Mouse (Mus musculus): Measurements from ENCODE around the gene Ntm. TPM values are rescaled to one million over a fixed set of nuclear protein-coding genes. Genes with fewer than 3 reads are reported as not detected.

Ntm gene
- polyA plus RNA-seq, 1 experiment, result 5.4 TPM

DNA sequence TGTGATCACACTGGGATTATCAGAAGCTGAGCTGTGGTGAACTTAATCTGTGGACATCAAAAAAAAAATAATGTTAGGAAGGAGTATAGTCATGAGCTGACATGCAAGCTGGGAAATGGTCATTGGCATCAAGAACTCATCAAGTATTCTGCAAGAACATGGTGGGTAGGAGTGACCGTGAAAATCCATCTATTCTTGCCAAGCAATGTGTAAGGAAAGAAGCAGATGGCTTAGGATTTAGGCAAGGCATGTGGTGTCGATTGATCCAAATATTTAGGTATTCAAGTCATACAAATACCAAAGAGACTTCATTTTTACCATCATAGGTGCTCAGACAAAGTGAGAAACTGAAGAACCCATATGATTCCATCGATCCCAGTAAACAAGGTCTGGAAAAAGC, 946.1 kb downstream of the Ntm start:
- no peaks in the 10 kb centered on the region for H3K36me3 ChIP-seq (ENCODE audit: control insufficient read depth, insufficient read depth, low read length)
- TF ChIP-seq CTCF (IDR thresholded peaks at IDR 0.05; ENCODE audit: control insufficient read depth, insufficient read depth, insufficient replicate concordance, low read depth, low read length) (no peak), POLR2A (IDR thresholded peaks at IDR 0.05; ENCODE audit: control insufficient read depth, low read depth, low read length) (no peak)

DNA sequence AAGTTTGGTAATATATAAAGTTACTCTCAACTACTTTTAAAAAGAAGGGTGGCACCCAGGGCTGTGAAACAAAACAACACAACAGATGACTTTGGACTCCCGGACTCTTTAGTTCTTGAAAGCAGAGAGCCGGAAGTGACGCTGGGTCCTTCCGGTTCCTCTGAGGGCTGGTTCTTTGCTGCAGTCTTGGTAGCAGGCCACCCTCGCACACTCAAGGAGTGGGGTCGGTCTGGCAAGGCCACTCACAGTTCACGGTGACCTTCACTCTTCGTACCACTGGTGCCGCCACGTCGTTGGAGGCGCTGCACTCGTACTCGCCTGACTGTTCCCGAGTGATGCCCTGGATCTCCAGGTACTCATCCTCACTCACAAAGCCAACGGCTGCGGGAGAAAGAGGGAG, 949.1 kb downstream of the Ntm start:
- peak overlapping the region; percentile 93 for H3K4me3 ChIP-seq (ENCODE audit: control insufficient read depth, low read depth, low read length)
- peak overlapping the region; percentile 82 for H3K27ac ChIP-seq (ENCODE audit: control insufficient read depth, insufficient read depth, low read depth, low read length)
- H3K4me1 ChIP-seq (ENCODE audit: control insufficient read depth, insufficient read depth, low read length), result peaks cover 6% of the 10 kb centered on the region
- H3K36me3 ChIP-seq (ENCODE audit: control insufficient read depth, insufficient read depth, low read length), result no peaks in the 10 kb centered on the region
- no peaks in the 10 kb centered on the region for H3K27me3 ChIP-seq (ENCODE audit: control insufficient read depth, insufficient read depth, low read length)
- TF ChIP-seq POLR2A (IDR thresholded peaks at IDR 0.05; ENCODE audit: control insufficient read depth, low read depth, low read length), result peak; percentile 72; the same call in 1 of the 2 replicates
- no peak for TF ChIP-seq CTCF (IDR thresholded peaks at IDR 0.05; ENCODE audit: control insufficient read depth, insufficient read depth, insufficient replicate concordance, low read depth, low read length)

More for the DNA sequence above, 946.1 kb downstream of the Ntm start:
- Histone ChIP-seq H3K27me3 (ENCODE audit: control insufficient read depth, insufficient read depth, low read length) (no peaks in the 10 kb centered on the region), H3K27ac (ENCODE audit: control insufficient read depth, insufficient read depth, low read depth, low read length) (no peak overlapping the region), H3K4me1 (ENCODE audit: control insufficient read depth, insufficient read depth, low read length) (peaks cover 6% of the 10 kb centered on the region), H3K4me3 (ENCODE audit: control insufficient read depth, low read depth, low read length) (no peak overlapping the region)

DNA sequence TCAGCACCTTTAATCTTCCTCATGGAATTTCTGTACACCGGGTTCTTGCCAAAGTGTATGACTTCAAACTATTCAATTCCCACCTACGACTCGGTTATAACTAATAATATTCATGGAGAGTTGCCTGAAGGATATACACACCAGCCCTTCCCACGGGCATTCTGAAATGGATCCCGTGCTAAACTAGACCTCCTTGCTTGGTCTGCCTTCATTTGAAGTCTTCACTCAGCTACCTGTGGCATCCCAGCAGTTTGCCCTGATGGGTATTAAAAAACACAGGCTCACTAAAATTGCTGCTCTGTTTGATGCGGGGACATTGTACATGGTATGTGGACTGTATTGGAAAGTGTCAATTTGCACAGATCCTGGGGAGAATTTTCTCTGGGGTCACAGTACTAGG, 950.4 kb downstream of the Ntm start:
- H3K4me1 ChIP-seq (ENCODE audit: control insufficient read depth, insufficient read depth, low read length), result peaks cover 6% of the 10 kb centered on the region
- no peak for TF ChIP-seq POLR2A (IDR thresholded peaks at IDR 0.05; ENCODE audit: control insufficient read depth, low read depth, low read length)
- no peak for TF ChIP-seq CTCF (IDR thresholded peaks at IDR 0.05; ENCODE audit: control insufficient read depth, insufficient read depth, insufficient replicate concordance, low read depth, low read length)
- no peak overlapping the region for H3K27ac ChIP-seq (ENCODE audit: control insufficient read depth, insufficient read depth, low read depth, low read length)
- no peaks in the 10 kb centered on the region for H3K36me3 ChIP-seq (ENCODE audit: control insufficient read depth, insufficient read depth, low read length)
- H3K27me3 ChIP-seq (ENCODE audit: control insufficient read depth, insufficient read depth, low read length), result no peaks in the 10 kb centered on the region
- no peak overlapping the region for H3K4me3 ChIP-seq (ENCODE audit: control insufficient read depth, low read depth, low read length)

DNA sequence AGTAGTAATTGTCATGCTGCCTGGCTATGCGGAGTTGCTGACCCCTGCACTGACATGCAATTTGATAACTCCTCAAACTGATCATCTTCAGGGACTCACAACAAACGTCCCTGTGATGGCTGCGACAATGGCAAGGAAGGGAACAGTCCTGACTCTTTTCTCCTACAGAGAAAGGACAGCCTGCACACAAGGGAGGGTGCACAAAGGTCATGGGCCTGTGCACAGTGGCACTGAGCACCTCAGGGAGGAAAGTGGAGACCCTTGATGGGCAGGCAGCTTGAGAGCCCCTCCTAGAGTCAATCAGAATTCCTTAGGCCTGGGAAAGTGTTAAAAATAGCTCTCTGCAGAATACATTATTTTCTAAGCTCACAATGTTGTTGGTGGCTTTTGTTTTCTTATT, 951.5 kb downstream of the Ntm start:
- H3K27me3 ChIP-seq (ENCODE audit: control insufficient read depth, insufficient read depth, low read length), result no peaks in the 10 kb centered on the region
- H3K36me3 ChIP-seq (ENCODE audit: control insufficient read depth, insufficient read depth, low read length), result no peaks in the 10 kb centered on the region
- no peak for TF ChIP-seq POLR2A (IDR thresholded peaks at IDR 0.05; ENCODE audit: control insufficient read depth, low read depth, low read length)
- no peak for TF ChIP-seq CTCF (IDR thresholded peaks at IDR 0.05; ENCODE audit: control insufficient read depth, insufficient read depth, insufficient replicate concordance, low read depth, low read length)
- peaks cover 6% of the 10 kb centered on the region for H3K4me1 ChIP-seq (ENCODE audit: control insufficient read depth, insufficient read depth, low read length)
- H3K4me3 ChIP-seq (ENCODE audit: control insufficient read depth, low read depth, low read length), result no peak overlapping the region
- no peak overlapping the region for H3K27ac ChIP-seq (ENCODE audit: control insufficient read depth, insufficient read depth, low read depth, low read length)

DNA sequence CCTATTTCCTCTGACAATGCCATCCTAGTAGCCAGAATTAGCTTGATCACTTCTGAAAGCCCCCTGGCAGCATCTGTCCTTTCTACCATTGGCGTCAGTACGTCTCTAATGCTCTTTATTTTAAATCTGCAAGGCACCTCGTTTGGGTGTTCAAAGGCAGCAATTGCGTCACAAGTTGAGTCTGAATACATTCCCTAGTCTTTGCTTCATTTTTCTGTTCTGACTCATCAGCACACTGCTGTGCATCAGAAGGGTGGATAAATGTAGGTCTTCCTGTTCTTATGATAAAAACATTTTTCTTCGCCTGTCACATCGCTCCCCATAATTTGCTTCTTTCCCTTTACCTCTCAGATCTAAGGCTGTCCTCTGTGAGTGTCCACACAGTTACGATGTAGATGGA, 958.4 kb downstream of the Ntm start:
- no peak overlapping the region for H3K27ac ChIP-seq (ENCODE audit: control insufficient read depth, insufficient read depth, low read depth, low read length)
- H3K36me3 ChIP-seq (ENCODE audit: control insufficient read depth, insufficient read depth, low read length), result no peaks in the 10 kb centered on the region
- TF ChIP-seq CTCF (IDR thresholded peaks at IDR 0.05; ENCODE audit: control insufficient read depth, insufficient read depth, insufficient replicate concordance, low read depth, low read length) (no peak), POLR2A (IDR thresholded peaks at IDR 0.05; ENCODE audit: control insufficient read depth, low read depth, low read length) (no peak)
- H3K4me3 ChIP-seq (ENCODE audit: control insufficient read depth, low read depth, low read length), result no peak overlapping the region
- H3K4me1 ChIP-seq (ENCODE audit: control insufficient read depth, insufficient read depth, low read length), result no peaks in the 10 kb centered on the region
- no peaks in the 10 kb centered on the region for H3K27me3 ChIP-seq (ENCODE audit: control insufficient read depth, insufficient read depth, low read length)

DNA sequence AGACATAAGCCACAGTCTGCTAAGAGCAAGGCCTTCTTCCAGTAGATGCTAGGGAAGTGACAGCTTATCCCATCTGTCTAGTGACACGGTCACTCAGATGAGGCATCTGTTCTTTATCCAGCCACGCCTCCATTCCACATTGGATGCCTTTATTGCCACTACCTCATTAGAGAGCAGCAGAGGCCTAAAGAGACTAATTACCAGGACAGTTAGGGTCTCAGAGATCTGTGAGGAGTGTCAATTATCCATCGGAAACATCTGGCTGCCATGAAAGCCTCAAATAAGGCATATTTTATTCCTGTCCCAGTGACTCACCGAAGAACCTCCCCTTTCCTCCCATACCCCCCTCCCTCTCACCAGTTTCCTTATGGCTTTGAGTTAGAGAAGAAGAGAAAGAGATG, 963.0 kb downstream of the Ntm start:
- Histone ChIP-seq H3K36me3 (ENCODE audit: control insufficient read depth, insufficient read depth, low read length) (no peaks in the 10 kb centered on the region), H3K4me1 (ENCODE audit: control insufficient read depth, insufficient read depth, low read length) (no peaks in the 10 kb centered on the region), H3K27me3 (ENCODE audit: control insufficient read depth, insufficient read depth, low read length) (no peaks in the 10 kb centered on the region), H3K4me3 (ENCODE audit: control insufficient read depth, low read depth, low read length) (no peak overlapping the region), H3K27ac (ENCODE audit: control insufficient read depth, insufficient read depth, low read depth, low read length) (no peak overlapping the region)
- TF ChIP-seq POLR2A (IDR thresholded peaks at IDR 0.05; ENCODE audit: control insufficient read depth, low read depth, low read length) (no peak), CTCF (IDR thresholded peaks at IDR 0.05; ENCODE audit: control insufficient read depth, insufficient read depth, insufficient replicate concordance, low read depth, low read length) (no peak)

DNA sequence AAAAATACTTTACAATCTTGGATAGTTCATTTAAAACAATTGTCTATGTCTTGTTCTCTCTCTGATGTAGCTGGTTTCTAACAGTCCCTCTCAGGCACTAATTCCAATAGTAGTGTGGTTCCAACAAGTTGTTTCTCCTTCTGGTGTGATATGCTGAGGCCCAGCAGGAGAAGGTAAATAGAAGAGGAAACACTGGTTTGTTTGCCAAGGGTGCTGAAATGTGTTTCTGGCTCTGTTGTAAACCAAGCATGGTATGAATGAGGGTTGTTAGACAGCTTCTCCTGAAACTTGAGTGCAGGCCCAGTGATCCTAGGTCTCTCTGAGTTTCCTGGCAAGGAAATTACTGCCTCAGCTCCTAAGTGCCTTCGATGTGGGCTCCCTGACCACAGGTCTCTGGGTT, 985.7 kb downstream of the Ntm start:
- no peak for TF ChIP-seq CTCF (IDR thresholded peaks at IDR 0.05; ENCODE audit: control insufficient read depth, insufficient read depth, insufficient replicate concordance, low read depth, low read length)
- no peak for TF ChIP-seq POLR2A (IDR thresholded peaks at IDR 0.05; ENCODE audit: control insufficient read depth, low read depth, low read length)
- Histone ChIP-seq H3K4me3 (ENCODE audit: control insufficient read depth, low read depth, low read length) (no peak overlapping the region), H3K27ac (ENCODE audit: control insufficient read depth, insufficient read depth, low read depth, low read length) (no peak overlapping the region), H3K36me3 (ENCODE audit: control insufficient read depth, insufficient read depth, low read length) (no peaks in the 10 kb centered on the region), H3K4me1 (ENCODE audit: control insufficient read depth, insufficient read depth, low read length) (no peaks in the 10 kb centered on the region), H3K27me3 (ENCODE audit: control insufficient read depth, insufficient read depth, low read length) (no peaks in the 10 kb centered on the region)

DNA sequence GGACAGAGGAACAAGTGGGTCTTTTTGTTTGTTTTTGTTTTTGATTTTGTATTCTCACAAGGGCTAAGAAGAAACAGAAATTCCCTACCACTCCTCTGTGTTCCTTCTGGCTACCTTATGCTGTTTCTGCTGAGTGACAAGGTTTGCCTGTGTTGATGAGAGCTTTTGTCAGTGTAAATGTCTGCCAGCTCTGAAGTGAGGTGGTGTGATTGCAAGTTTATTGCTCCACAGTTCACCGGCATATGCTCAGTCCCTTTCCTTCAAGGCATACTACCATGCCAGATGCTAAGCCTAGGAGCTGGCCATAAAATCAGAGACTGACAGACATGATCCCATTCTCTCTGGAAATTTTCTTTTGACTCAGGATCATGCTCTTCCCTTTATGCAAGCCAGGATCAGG, 993.5 kb downstream of the Ntm start:
- Histone ChIP-seq H3K27me3 (ENCODE audit: control insufficient read depth, insufficient read depth, low read length) (no peaks in the 10 kb centered on the region), H3K4me3 (ENCODE audit: control insufficient read depth, low read depth, low read length) (no peak overlapping the region), H3K4me1 (ENCODE audit: control insufficient read depth, insufficient read depth, low read length) (no peaks in the 10 kb centered on the region), H3K36me3 (ENCODE audit: control insufficient read depth, insufficient read depth, low read length) (no peaks in the 10 kb centered on the region), H3K27ac (ENCODE audit: control insufficient read depth, insufficient read depth, low read depth, low read length) (no peak overlapping the region)
- TF ChIP-seq POLR2A (IDR thresholded peaks at IDR 0.05; ENCODE audit: control insufficient read depth, low read depth, low read length) (no peak), CTCF (IDR thresholded peaks at IDR 0.05; ENCODE audit: control insufficient read depth, insufficient read depth, insufficient replicate concordance, low read depth, low read length) (no peak)
